Mouse (Mus musculus): Measurements from ENCODE around the gene Qk. TPM values are rescaled to one million over a fixed set of nuclear protein-coding genes. Genes with fewer than 3 reads are reported as not detected.

The Qk gene
- polyA plus RNA-seq, 2 experiments = 9.5 to 29.4 TPM

GRCm38 (mm10) chr17:10328544-10329100 lies 9.0 kb upstream of the Qk start:
- H3K9me3 ChIP-seq (ENCODE audit: control insufficient read depth, low read length) = no peaks in the 10 kb centered on the region
- DNase-seq (ENCODE audit: low read depth in 3 of 3, low spot score in 3 of 3) (no peak), ATAC-seq (ENCODE audit: insufficient read depth) (no peak)
- no peak overlapping the region for H3K4me2 ChIP-seq (ENCODE audit: low read depth)
- H3K4me1 ChIP-seq (replicated peaks; ENCODE audit: control insufficient read depth in 2 of 2, insufficient read depth in 2 of 2, low read length in 1 of 2) = peaks cover 0 to 16% of the 10 kb centered on the region in 2 experiments; a peak in 2 of 4 replicates
- no peaks in the 10 kb centered on the region for H3K36me3 ChIP-seq (replicated peaks; ENCODE audit: control insufficient read depth, insufficient read depth, low read depth)
- no peak overlapping the region for H3K4me3 ChIP-seq (ENCODE audit: insufficient read depth in 1 of 2, low read depth in 2 of 2, low read length in 2 of 2)
- TF ChIP-seq EP300 (IDR thresholded peaks at IDR 0.05; ENCODE audit: low read depth) = no peak
- no peak for TF ChIP-seq CTCF (IDR thresholded peaks at IDR 0.05; ENCODE audit: low read depth)
- H3K9ac ChIP-seq (replicated peaks) = no peak overlapping the region
- peaks cover under 1% of the 10 kb centered on the region; the same call in 1 of the 2 replicates for H3K27me3 ChIP-seq (ENCODE audit: control insufficient read depth, insufficient read depth, low read length)
- 64% methylated on average over 9 of the region's 9 CpGs for WGBS (ENCODE audit: insufficient replicate concordance)
- H3K27ac ChIP-seq = no peak overlapping the region

GRCm38 (mm10) chr17:10327584-10328210 lies 8.0 kb upstream of the Qk start:
- Histone ChIP-seq H3K4me2 (ENCODE audit: low read depth) (no peak overlapping the region), H3K9me3 (ENCODE audit: control insufficient read depth, low read length) (no peaks in the 10 kb centered on the region), H3K27ac (no peak overlapping the region), H3K4me1 (replicated peaks; ENCODE audit: control insufficient read depth in 2 of 2, insufficient read depth in 2 of 2, low read length in 1 of 2) (peaks cover 0 to 17% of the 10 kb centered on the region in 2 experiments; a peak in 2 of 4 replicates), H3K4me3 (ENCODE audit: insufficient read depth in 1 of 2, low read depth in 2 of 2, low read length in 2 of 2) (no peak overlapping the region), H3K27me3 (ENCODE audit: control insufficient read depth, insufficient read depth, low read length) (no peaks in the 10 kb centered on the region), H3K36me3 (replicated peaks; ENCODE audit: control insufficient read depth, insufficient read depth, low read depth) (no peaks in the 10 kb centered on the region), H3K9ac (replicated peaks) (no peak overlapping the region)
- no peak for TF ChIP-seq CTCF (IDR thresholded peaks at IDR 0.05; ENCODE audit: low read depth)
- TF ChIP-seq EP300 (IDR thresholded peaks at IDR 0.05; ENCODE audit: low read depth) = no peak
- DNase-seq (ENCODE audit: low read depth in 3 of 3, low spot score in 3 of 3) (no peak), ATAC-seq (ENCODE audit: insufficient read depth) (no peak)
- 67% methylated on average over 5 of the region's 5 CpGs for WGBS (ENCODE audit: insufficient replicate concordance)

DNA sequence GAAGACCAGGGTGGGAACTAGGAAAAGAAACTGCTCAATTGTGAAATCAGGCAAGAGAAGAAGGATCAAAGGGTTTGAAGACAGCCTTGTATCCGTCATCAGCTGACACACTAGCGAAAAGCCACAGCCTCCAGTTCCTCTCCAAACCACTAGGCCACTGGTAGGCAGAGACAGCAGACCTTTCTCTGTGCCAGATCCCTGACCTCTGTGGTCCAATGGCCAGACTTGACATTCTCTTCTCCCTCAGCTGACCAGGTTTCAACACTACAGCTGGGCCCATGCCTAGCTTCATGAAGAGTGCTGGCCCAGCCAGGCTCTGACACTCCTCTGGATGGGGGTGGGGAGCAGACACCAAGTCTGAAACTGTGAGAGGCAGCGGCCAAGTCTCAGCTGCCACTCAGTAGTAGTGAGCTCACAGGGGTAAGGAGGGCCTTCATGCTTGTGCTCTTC lies 7.0 kb upstream of the Qk start:
- DNase-seq (ENCODE audit: low read depth in 3 of 3, low spot score in 3 of 3) (no peak), ATAC-seq (ENCODE audit: insufficient read depth) (peak; percentile 19; the same call in 1 of the 2 replicates)
- 50% methylated on average over 3 of the region's 3 CpGs for WGBS (ENCODE audit: insufficient replicate concordance)
- H3K9me3 ChIP-seq (ENCODE audit: control insufficient read depth, low read length) = no peaks in the 10 kb centered on the region
- TF ChIP-seq EP300 (IDR thresholded peaks at IDR 0.05; ENCODE audit: low read depth) (no peak), CTCF (IDR thresholded peaks at IDR 0.05; ENCODE audit: low read depth) (peak; percentile 37; the same call in 1 of the 2 replicates)
- H3K36me3 ChIP-seq (replicated peaks; ENCODE audit: control insufficient read depth, insufficient read depth, low read depth) = no peaks in the 10 kb centered on the region
- H3K4me3 ChIP-seq (ENCODE audit: insufficient read depth in 1 of 2, low read depth in 2 of 2, low read length in 2 of 2) = no peak overlapping the region
- H3K27ac ChIP-seq = no peak overlapping the region
- H3K4me1 ChIP-seq (replicated peaks; ENCODE audit: control insufficient read depth in 2 of 2, insufficient read depth in 2 of 2, low read length in 1 of 2) = peaks cover 0 to 20% of the 10 kb centered on the region in 2 experiments; a peak in 2 of 4 replicates
- H3K9ac ChIP-seq (replicated peaks) = no peak overlapping the region
- no peaks in the 10 kb centered on the region for H3K27me3 ChIP-seq (ENCODE audit: control insufficient read depth, insufficient read depth, low read length)
- no peak overlapping the region for H3K4me2 ChIP-seq (ENCODE audit: low read depth)

DNA sequence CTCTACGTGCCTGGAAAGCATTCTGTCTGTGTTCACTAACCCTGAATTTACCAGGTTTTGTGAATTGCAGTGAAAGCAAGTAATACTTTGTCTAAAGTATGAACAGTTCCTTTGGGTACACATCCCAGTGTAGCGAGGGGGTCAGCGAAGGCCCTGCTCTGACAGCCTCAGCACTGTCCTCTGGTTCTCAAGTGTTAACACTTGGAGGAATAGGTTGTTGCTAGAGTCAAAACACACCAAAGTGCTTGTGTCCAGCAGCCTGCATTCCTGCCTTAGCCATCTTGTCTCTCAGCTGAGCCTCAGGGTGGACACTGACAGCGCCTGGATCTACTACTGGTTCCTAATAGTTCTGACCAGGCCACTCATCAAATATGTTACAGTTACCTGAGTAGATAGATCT lies 6.3 kb upstream of the Qk start:
- TF ChIP-seq EP300 (IDR thresholded peaks at IDR 0.05; ENCODE audit: low read depth) (no peak), CTCF (IDR thresholded peaks at IDR 0.05; ENCODE audit: low read depth) (no peak)
- Histone ChIP-seq H3K4me2 (ENCODE audit: low read depth) (no peak overlapping the region), H3K36me3 (replicated peaks; ENCODE audit: control insufficient read depth, insufficient read depth, low read depth) (no peaks in the 10 kb centered on the region), H3K27me3 (ENCODE audit: control insufficient read depth, insufficient read depth, low read length) (no peaks in the 10 kb centered on the region), H3K9ac (replicated peaks) (no peak overlapping the region), H3K9me3 (ENCODE audit: control insufficient read depth, low read length) (no peaks in the 10 kb centered on the region), H3K4me3 (ENCODE audit: insufficient read depth in 1 of 2, low read depth in 2 of 2, low read length in 2 of 2) (no peak overlapping the region), H3K4me1 (replicated peaks; ENCODE audit: control insufficient read depth in 2 of 2, insufficient read depth in 2 of 2, low read length in 1 of 2) (peaks cover 0 to 20% of the 10 kb centered on the region in 2 experiments; a peak in 2 of 4 replicates), H3K27ac (no peak overlapping the region)
- WGBS (ENCODE audit: insufficient replicate concordance) = 79% methylated on average over 4 of the region's 4 CpGs
- ATAC-seq (ENCODE audit: insufficient read depth) (no peak), DNase-seq (ENCODE audit: low read depth in 3 of 3, low spot score in 3 of 3) (no peak)

DNA sequence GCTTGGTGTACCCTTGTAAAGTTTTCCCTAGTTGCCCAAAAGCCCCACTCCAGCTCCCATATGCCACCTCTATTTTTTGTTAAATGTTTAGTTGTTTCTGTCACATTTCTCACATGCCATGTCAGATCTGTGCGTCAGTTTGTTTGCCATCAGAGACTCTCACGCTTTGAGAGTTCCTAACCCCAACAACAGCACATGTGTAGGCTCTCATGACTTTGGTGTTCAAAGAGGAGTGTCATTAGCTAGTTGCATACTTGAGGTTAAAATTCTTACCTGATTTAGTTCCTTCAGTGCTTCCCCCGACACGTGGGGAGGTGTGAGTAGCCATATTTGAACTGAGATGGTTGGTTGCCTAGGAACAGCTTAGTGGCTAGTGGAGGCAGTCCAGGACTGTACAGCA lies 2.1 kb upstream of the Qk start:
- H3K4me3 ChIP-seq (ENCODE audit: insufficient read depth in 1 of 2, low read depth in 2 of 2, low read length in 2 of 2) = no peak overlapping the region
- TF ChIP-seq CTCF (IDR thresholded peaks at IDR 0.05; ENCODE audit: low read depth) (no peak), EP300 (IDR thresholded peaks at IDR 0.05; ENCODE audit: low read depth) (no peak)
- 0 out of 2 replicates have a peak overlapping the region, but pooled peaks have one; percentile 4 for H3K4me2 ChIP-seq (ENCODE audit: low read depth)
- H3K27ac ChIP-seq = no peak overlapping the region
- WGBS (ENCODE audit: insufficient replicate concordance) = 69% methylated on average over 4 of the region's 4 CpGs
- H3K4me1 ChIP-seq (replicated peaks; ENCODE audit: control insufficient read depth in 2 of 2, insufficient read depth in 2 of 2, low read length in 1 of 2) = peaks cover 0 to 11% of the 10 kb centered on the region in 2 experiments; a peak in 3 of 4 replicates
- no peaks in the 10 kb centered on the region for H3K36me3 ChIP-seq (replicated peaks; ENCODE audit: control insufficient read depth, insufficient read depth, low read depth)
- no peak for DNase-seq (ENCODE audit: low read depth in 3 of 3, low spot score in 3 of 3)
- no peak overlapping the region for H3K9ac ChIP-seq (replicated peaks)
- no peak for ATAC-seq (ENCODE audit: insufficient read depth)
- H3K9me3 ChIP-seq (ENCODE audit: control insufficient read depth, low read length) = no peaks in the 10 kb centered on the region
- H3K27me3 ChIP-seq (ENCODE audit: control insufficient read depth, insufficient read depth, low read length) = peaks cover 4% of the 10 kb centered on the region; the same call in 1 of the 2 replicates
